Mouse (Mus musculus) liver, embryonic 15.5 days (tissue): ENCODE measurements around the gene Gm4969. TPM values are rescaled to one million over a fixed set of nuclear protein-coding genes. Genes with fewer than 3 reads are reported as not detected.
"Not testable (repeated sequence)": the region's sequence is repeated elsewhere in the genome, so short reads cannot be mapped to it uniquely, and the experiment has no call there.

Experiments used
- ATAC-seq: fragments of 200-750 bp; cut with Nextera tagmentation; 2 replicates; pipeline ENCODE4 v1.8.0; 2017; ENCODE audit warnings: moderate number of reproducible peaks, mild to moderate bottlenecking, moderate library complexity; ENCODE audit not compliant: insufficient read depth
- H3K27ac ChIP-seq: fragments of 300-500 bp; sonication (generic); replicated peaks from 2 replicates; pipeline ENCODE4 v1.5.1; 2015; ENCODE audit warnings: mild to moderate bottlenecking, inconsistent platforms
- H3K27me3 ChIP-seq: fragments of 300-500 bp; sonication (generic); 2 replicates; pipeline ENCODE4 v1.6.1; 2015; ENCODE audit warnings: mild to moderate bottlenecking, inconsistent platforms
- H3K36me3 ChIP-seq: fragments of 300-500 bp; sonication (generic); replicated peaks from 2 replicates; pipeline ENCODE4 v1.6.1; 2015; ENCODE audit warnings: moderate library complexity, mild to moderate bottlenecking, inconsistent platforms
- H3K4me1 ChIP-seq: fragments of 300-500 bp; sonication (generic); replicated peaks from 2 replicates; pipeline ENCODE4 v1.6.1; 2015; ENCODE audit warnings: inconsistent platforms
- H3K4me2 ChIP-seq: fragments of 300-500 bp; sonication (generic); 2 replicates; pipeline ENCODE4 v1.6.1; 2015; ENCODE audit warnings: moderate library complexity, mild to moderate bottlenecking, inconsistent platforms
- H3K4me3 ChIP-seq: fragments of 300-500 bp; sonication (generic); replicated peaks from 2 replicates; pipeline ENCODE4 v1.5.1; 2015; ENCODE audit warnings: mild to moderate bottlenecking, inconsistent platforms
- H3K9ac ChIP-seq: fragments of 300-500 bp; sonication (generic); 2 replicates; pipeline ENCODE4 v1.6.1; 2015; ENCODE audit warnings: moderate library complexity, mild to moderate bottlenecking, inconsistent platforms
- H3K9me3 ChIP-seq: fragments of 300-500 bp; sonication (generic); replicated peaks from 2 replicates; pipeline ENCODE4 v1.6.1; 2016; ENCODE audit warnings: inconsistent platforms
- WGBS: fragments of 180-500 bp; shearing (Covaris S2); methylation state at CpG from one replicate; pipeline ENCODE4 v1.1.7; 2015; ENCODE audit warnings: mixed read lengths; ENCODE audit not compliant: insufficient replicate concordance; 5-methylcytosine and 5-hydroxymethylcytosine counted together
- polyA plus RNA-seq: library from polyadenylated mRNA; unstranded; fragments of >200 nt; fragmentation: Nextera tagmentation; extraction: Ambion mirVana; gene quantifications from 2 replicates; pipeline ENCODE4 v1.2.1, GENCODE M21; 2015

Gm4969 gene
- polyA plus RNA-seq, 1 experiment from 2014 or later = 0.14 TPM

DNA sequence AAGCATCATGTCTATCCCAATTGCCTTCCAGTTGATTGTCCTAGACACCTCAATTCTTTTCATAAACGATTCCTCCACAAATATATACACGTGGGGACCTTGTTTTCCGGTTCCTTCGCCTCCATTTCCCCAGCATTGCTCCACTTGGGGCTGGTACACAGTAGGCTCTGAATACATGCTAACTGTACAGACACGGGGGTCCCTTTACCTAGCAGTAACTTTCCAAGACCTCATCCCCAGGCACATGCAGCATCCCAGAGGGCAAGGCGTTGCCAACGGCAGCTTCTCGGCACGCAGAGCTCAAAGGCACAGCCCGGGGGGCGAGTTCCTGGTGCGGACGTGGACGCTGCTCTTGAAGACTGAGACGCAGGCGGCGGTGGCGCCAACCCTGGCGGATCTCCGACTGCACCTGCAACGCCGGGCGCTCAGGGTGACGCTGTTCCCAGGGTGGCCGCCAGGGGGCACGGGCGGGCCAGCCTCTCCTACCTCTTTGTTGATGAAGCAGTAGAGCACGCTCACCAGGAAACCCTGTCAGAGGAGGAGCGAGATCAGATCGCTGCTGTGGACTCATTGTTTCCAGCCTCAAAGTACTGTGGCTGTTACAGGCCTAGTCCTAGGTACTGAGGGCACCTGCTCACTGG, 39.1 kb upstream of the Gm4969 start:
- ATAC-seq = peak; percentile 58
- Histone ChIP-seq H3K36me3 (peaks cover 17% of the 10 kb centered on the region), H3K27me3 (peaks cover 42% of the 10 kb centered on the region), H3K4me2 (peak overlapping the region; percentile 44), H3K4me3 (no peak overlapping the region), H3K27ac (no peak overlapping the region), H3K9me3 (no peaks in the 10 kb centered on the region), H3K4me1 (peaks cover 34% of the 10 kb centered on the region), H3K9ac (peak overlapping the region; percentile 30; the same call in 1 of the 2 replicates)
- WGBS = 5% methylated on average over 30 of the region's 30 CpGs

DNA sequence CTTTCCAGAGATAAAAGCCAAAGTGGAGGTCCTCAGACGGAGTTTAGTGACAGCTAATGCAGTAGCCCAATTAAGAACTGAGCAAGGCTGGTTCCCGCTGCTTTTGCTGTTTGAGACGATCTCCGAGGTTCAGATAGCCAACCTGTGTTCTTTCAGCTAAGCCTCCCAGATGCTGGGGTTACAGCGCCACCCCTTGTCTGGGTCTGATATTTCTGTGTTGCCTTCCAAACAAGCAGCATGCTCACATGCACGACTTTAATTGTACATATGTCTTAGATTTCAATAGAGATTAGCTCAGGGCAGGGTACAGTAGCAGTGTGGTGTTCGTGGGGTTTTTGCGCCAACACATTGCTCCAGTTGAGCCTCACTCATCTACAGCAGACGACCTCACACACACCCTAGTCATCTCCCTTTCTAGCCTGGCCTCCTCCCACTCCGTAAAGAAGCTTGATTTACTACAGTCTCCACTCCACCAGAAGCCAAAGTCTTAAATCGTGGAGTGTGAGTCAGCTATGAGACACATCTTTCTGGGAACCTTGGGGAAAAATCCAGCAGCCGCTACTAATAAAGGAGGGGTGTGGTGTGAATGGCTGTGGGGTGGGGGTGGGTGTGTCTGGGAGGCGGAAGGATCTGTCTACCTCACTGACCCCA, 37.8 kb upstream of the Gm4969 start:
- Histone ChIP-seq H3K4me3 (no peak overlapping the region), H3K4me1 (peaks cover 36% of the 10 kb centered on the region), H3K27me3 (peaks cover 32% of the 10 kb centered on the region), H3K27ac (no peak overlapping the region), H3K9ac (no peak overlapping the region), H3K4me2 (no peak overlapping the region), H3K9me3 (no peaks in the 10 kb centered on the region), H3K36me3 (peaks cover 28% of the 10 kb centered on the region)
- ATAC-seq = no peak
- WGBS = 57% methylated on average over 13 of the region's 13 CpGs

DNA sequence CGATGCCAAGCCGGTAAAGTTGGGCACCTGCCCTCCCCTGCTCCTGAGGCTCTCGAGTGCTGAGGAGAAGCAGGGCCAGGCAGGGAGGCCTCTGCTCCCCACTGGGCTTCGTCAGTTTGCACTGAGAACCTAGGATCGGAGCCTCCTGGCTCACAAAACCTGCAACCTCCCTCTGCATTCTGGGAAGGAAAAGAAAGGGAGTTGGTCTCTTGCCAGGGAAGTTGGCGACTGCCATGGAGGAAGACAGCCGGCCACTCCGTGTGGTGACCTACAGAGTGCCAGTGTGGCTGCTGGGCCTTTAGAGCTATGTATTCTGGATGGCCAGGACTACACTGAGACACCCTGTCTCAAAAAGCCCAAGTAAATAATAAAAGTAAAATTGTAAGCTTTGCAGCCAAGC, 36.6 kb upstream of the Gm4969 start:
- no peak for ATAC-seq
- peaks cover 36% of the 10 kb centered on the region for H3K4me1 ChIP-seq
- WGBS = 79% methylated on average over 8 of the region's 8 CpGs

DNA sequence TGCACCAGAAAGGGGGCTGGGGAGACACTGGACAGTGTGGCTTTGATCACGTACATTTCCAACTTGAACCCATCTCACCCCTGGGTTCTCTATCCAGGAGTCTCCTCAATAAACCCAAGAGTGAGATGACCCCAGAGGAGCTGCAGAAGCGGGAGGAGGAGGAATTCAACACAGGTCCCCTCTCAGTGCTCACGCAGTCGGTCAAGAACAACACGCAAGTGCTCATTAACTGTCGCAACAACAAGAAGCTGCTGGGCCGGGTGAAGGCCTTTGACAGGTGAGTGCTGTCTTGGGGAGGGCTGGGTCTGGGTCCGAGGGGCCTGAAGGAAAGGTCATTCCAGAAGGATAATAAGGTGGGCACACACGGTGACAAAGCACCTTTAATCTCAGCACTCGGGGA, 33.0 kb upstream of the Gm4969 start:
- Histone ChIP-seq H3K36me3 (peaks cover 28% of the 10 kb centered on the region), H3K4me2 (peak overlapping the region; percentile 97), H3K4me1 (peaks cover 35% of the 10 kb centered on the region)
- not testable (repeated sequence) for ATAC-seq, H3K27ac ChIP-seq, H3K4me3 ChIP-seq, H3K27me3 ChIP-seq, H3K9ac ChIP-seq, H3K9me3 ChIP-seq
- WGBS = 81% methylated on average over 10 of the region's 10 CpGs

More for the DNA sequence above, 36.6 kb upstream of the Gm4969 start:
- no peak overlapping the region for H3K4me3 ChIP-seq
- peaks cover 28% of the 10 kb centered on the region for H3K36me3 ChIP-seq
- H3K27me3 ChIP-seq = peaks cover 21% of the 10 kb centered on the region
- no peak overlapping the region for H3K9ac ChIP-seq
- no peaks in the 10 kb centered on the region for H3K9me3 ChIP-seq
- H3K27ac ChIP-seq = no peak overlapping the region
- H3K4me2 ChIP-seq = no peak overlapping the region

DNA sequence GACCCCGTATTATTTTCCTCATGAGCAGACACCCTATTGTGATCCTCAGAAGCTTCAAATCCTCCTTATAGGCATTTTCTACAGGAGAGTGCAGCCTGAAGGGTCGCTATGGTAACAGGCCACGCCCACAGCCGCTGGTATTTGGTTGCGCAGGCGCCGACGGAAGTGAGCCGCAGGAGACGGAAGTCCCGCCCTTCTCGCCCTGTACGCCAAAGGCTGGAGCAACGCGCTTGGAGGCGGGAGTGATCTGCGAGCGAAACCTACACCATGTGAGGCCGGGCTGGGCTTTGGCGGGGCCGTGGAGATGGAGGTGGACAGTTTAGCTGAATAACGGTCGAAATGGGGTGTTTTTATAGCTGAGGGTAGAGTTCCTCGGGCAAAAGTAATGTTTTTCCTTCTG, 31.5 kb upstream of the Gm4969 start, which contains the start of gene Snrpd2:
Snrpd2 (plus strand) TSS at position 97 of the 400 bp plus-strand sequence.
- Histone ChIP-seq H3K9ac (peak within 1 kb of the TSS; percentile 76), H3K4me1 (peaks cover 30% of the 10 kb centered on the region), H3K4me3 (peak within 1 kb of the TSS; percentile 64), H3K27me3 (0 out of 2 replicates have a peak, but pooled peaks cover 9% of the 10 kb centered on the region), H3K36me3 (peaks cover 28% of the 10 kb centered on the region), H3K4me2 (peak within 1 kb of the TSS; percentile 97), H3K27ac (peak within 1 kb of the TSS; percentile 87), H3K9me3 (no peaks in the 10 kb centered on the region)
- under 1% methylated on average over 24 of the region's 24 CpGs for WGBS
- peak; percentile 86 for ATAC-seq

DNA sequence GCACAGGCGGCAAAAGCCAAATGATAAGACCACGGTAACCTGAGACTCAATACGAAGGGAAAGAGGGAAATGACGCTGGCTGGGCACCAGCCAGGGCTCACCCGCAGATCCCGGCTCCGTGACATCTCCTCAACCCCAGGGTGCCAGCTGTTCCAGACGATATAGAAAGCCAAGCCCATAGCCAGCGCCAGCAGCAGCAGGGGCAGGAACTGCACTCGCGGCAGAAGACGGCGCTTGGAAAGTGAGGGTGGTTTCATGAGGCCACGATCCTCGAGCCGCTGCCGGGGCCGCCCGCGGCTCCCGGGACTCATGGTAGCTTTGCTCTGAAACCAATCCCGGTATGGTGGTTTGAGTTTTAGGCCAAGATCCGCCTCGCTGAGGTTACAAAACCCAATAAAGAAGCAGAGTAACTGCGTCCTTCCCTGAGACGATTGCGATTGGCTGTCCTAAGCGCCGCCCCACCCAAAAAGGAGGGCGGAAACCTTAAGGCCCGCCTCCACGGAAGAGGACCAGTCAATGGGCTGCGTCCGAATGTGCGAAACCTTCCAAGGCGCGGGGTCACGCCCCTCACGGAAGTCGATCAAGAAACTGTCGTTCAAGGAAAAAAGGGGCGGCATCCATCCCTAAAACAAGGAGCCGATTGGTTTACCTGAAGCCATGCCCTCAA, 30.8 kb upstream of the Gm4969 start, which contains the start of gene Qpctl:
Qpctl (minus strand) TSS at position 417 of the 667 bp plus-strand sequence.
- Histone ChIP-seq H3K9ac (peak within 1 kb of the TSS; percentile 76), H3K4me1 (peaks cover 30% of the 10 kb centered on the region), H3K4me3 (peak within 1 kb of the TSS; percentile 64), H3K27ac (peak within 1 kb of the TSS; percentile 87), H3K27me3 (0 out of 2 replicates have a peak, but pooled peaks cover 9% of the 10 kb centered on the region), H3K9me3 (no peaks in the 10 kb centered on the region), H3K4me2 (peak within 1 kb of the TSS; percentile 97), H3K36me3 (peaks cover 27% of the 10 kb centered on the region)
- ATAC-seq = peak; percentile 97
- under 1% methylated on average over 43 of the region's 43 CpGs for WGBS

DNA sequence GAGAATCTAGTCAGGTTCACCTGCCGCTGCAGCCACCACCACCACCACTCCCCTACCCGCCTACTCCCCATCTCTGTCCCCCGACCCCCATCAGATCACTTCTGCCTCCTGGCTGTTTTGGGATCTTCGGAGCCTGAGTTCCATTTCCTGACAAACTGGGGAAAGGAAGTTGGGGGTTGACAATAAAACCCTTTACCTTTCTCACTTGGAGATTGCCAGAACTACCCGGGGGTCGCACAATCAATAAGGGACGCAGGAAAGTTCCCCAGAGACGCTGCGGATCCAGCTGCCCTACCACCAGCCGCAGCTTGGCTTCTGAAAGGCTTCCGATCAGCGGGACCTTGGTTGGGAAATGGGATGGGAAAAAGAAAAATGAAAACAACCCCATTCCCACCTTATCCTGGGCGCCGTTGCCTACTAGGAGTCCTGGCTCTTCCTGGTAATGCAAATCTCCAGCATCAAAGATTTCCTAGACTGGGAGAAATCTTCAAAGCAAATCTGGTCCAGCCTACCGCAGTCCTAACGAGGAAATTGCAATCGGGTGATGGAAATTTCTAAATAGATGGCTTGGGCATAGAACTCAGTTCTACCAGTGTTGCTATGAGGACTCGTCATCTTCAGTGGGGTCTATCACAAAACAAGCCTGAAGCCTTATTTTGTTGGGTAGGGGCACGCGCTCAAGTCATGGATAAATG, 30.2 kb upstream of the Gm4969 start:
- Histone ChIP-seq H3K4me3 (peak overlapping the region; percentile 64), H3K27ac (peak overlapping the region; percentile 87), H3K36me3 (peaks cover 20% of the 10 kb centered on the region)

DNA sequence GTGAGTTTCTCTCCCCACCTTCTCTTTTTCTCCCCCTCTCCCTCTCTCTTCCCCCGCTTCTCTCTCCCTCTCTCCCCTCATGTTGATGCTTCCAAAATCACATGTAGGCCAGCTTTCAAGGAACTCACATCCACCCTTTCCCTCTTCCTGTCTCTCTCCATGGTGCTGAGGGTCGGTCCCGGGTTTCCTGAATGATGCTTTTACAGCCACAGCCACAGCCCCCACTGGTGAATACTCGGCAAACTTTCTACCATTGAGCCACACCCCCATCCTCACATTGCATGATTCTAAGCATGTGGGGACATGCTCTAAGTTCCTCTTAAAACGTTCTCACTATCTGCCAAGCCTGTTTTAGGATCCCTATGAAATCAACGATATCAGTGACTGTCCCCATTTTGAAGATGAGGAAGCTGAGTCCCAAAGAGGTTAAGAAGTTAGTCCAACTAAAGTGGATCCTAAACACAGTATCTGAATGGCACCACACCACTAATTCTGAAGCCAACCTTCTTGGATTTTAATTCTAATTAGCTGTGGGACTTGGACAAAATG, 29.4 kb upstream of the Gm4969 start:
- Histone ChIP-seq H3K9me3 (no peaks in the 10 kb centered on the region), H3K4me2 (peak overlapping the region; percentile 97; the same call in 1 of the 2 replicates), H3K4me1 (peaks cover 30% of the 10 kb centered on the region), H3K27me3 (0 out of 2 replicates have a peak, but pooled peaks cover 9% of the 10 kb centered on the region), H3K27ac (no peak overlapping the region), H3K9ac (no peak overlapping the region), H3K4me3 (peak overlapping the region; percentile 64; the same call in 1 of the 2 replicates), H3K36me3 (peaks cover 13% of the 10 kb centered on the region)
- WGBS = 30% methylated on average over 6 of the region's 6 CpGs
- ATAC-seq = no peak

More for the DNA sequence above, 30.2 kb upstream of the Gm4969 start:
- Histone ChIP-seq H3K9ac (peak overlapping the region; percentile 71), H3K9me3 (no peaks in the 10 kb centered on the region), H3K4me1 (peaks cover 30% of the 10 kb centered on the region), H3K4me2 (peak overlapping the region; percentile 97), H3K27me3 (0 out of 2 replicates have a peak, but pooled peaks cover 9% of the 10 kb centered on the region)
- no peak for ATAC-seq
- 6% methylated on average over 20 of the region's 20 CpGs for WGBS

DNA sequence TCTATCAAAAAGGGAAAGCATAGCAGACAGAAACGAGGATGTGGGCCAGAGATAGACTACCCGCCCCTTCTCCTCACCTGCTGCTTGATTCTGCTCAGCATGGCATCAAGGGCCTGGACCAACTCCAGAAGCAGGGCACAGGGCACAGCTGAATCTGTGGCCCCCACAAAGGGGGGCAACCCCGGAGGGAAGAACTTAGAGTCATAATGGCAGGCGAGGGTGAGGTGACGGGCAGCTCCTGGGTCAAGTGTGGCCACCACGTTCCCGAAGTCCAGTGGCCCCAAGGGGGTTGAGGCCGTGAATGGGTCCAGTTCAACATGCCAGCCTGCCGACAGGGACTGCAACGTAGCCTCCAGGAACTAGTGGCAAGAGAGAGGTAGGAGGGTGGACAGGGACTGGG, 28.6 kb upstream of the Gm4969 start:
- WGBS = 79% methylated on average over 10 of the region's 10 CpGs
- no peak overlapping the region for H3K27ac ChIP-seq

DNA sequence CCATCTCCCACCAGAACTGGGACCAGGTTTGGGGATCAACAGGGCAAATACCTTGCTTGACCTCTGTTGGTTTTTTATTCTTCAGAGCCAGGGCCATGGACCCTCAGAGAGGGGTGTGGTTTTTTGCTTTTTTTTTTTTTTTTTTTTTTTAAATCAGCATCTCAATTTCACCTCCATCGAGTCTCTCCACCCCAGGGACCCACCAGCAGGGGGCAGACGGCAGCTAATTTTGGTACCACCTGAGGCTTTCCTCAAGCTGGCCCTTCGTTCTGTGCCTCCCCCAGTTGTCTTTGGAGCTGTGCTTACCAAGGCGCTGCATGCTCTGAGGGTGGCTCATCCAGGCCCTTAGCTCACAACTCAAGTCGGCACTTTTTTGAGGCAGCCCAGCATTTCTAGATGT, 19.2 kb upstream of the Gm4969 start:
- no peaks in the 10 kb centered on the region for H3K4me1 ChIP-seq
- H3K4me3 ChIP-seq = no peak overlapping the region
- H3K9ac ChIP-seq = no peak overlapping the region
- WGBS = 53% methylated on average over 5 of the region's 5 CpGs
- no peak for ATAC-seq
- H3K27me3 ChIP-seq = no peaks in the 10 kb centered on the region
- no peak overlapping the region for H3K27ac ChIP-seq
- H3K36me3 ChIP-seq = peaks cover 58% of the 10 kb centered on the region
- no peak overlapping the region for H3K4me2 ChIP-seq
- no peaks in the 10 kb centered on the region for H3K9me3 ChIP-seq

More for the DNA sequence above, 28.6 kb upstream of the Gm4969 start:
- Histone ChIP-seq H3K36me3 (peaks cover 6% of the 10 kb centered on the region), H3K4me3 (no peak overlapping the region), H3K9me3 (no peaks in the 10 kb centered on the region), H3K4me1 (peaks cover 30% of the 10 kb centered on the region), H3K27me3 (0 out of 2 replicates have a peak, but pooled peaks cover 9% of the 10 kb centered on the region), H3K9ac (no peak overlapping the region), H3K4me2 (no peak overlapping the region)
- ATAC-seq = no peak
